Mouse (Mus musculus) embryonic facial prominence, embryonic 11.5 days (tissue): ENCODE results near the gene Cdca5. TPM values are rescaled to one million over a fixed set of nuclear protein-coding genes. Genes with fewer than 3 reads are reported as not detected.
"Not testable (repeated sequence)": the region's sequence is repeated elsewhere in the genome, so short reads cannot be mapped to it uniquely, and the experiment has no call there.

ENCODE experiments used
- ATAC-seq: fragments of 200-750 bp; cut with Nextera tagmentation; replicated peaks from 2 replicates; pipeline ENCODE4 v1.8.0; 2017; ENCODE audit warnings: low read depth; ENCODE audit not compliant: insufficient number of reproducible peaks, low FRiP score, low TSS enrichment
- DNase-seq: peaks from one replicate; pipeline ENCODE4 v3.0.0-alpha.2; 2015; ENCODE audit warnings: low spot score
- H3K27ac ChIP-seq: fragments of 300-500 bp; sonication (generic); replicated peaks from 2 replicates; pipeline ENCODE4 v1.5.1; 2014; ENCODE audit warnings: mild to moderate bottlenecking, low read depth, low read length, control low read depth
- H3K27me3 ChIP-seq: fragments of 300-500 bp; sonication (generic); 2 replicates; pipeline ENCODE4 v1.6.1; 2014; ENCODE audit warnings: mild to moderate bottlenecking, low read length, moderate library complexity, mixed read lengths; ENCODE audit not compliant: control insufficient read depth, insufficient read depth
- H3K36me3 ChIP-seq: fragments of 300-500 bp; sonication (generic); replicated peaks from 2 replicates; pipeline ENCODE4 v1.6.1; 2014; ENCODE audit warnings: low read depth, mild to moderate bottlenecking, low read length, moderate library complexity, mixed read lengths; ENCODE audit not compliant: control insufficient read depth, insufficient read depth
- H3K4me1 ChIP-seq: fragments of 300-500 bp; sonication (generic); 2 replicates; pipeline ENCODE4 v1.6.1; 2014; ENCODE audit warnings: low read length, mixed read lengths; ENCODE audit not compliant: control insufficient read depth, insufficient read depth
- H3K4me2 ChIP-seq: fragments of 300-500 bp; sonication (generic); 2 replicates; pipeline ENCODE4 v1.6.1; 2014; ENCODE audit warnings: low read depth, mild to moderate bottlenecking, control low read depth, low read length, moderate library complexity
- H3K4me3 ChIP-seq: fragments of 300-500 bp; sonication (generic); 2 replicates; pipeline ENCODE4 v1.5.1; 2014; ENCODE audit warnings: low read depth, low read length, control low read depth
- H3K9ac ChIP-seq: fragments of 300-500 bp; sonication (generic); replicated peaks from 2 replicates; pipeline ENCODE4 v1.6.1; 2014; ENCODE audit warnings: mild to moderate bottlenecking, control low read depth, low read length
- H3K9me3 ChIP-seq: fragments of 300-500 bp; sonication (generic); replicated peaks from 2 replicates; pipeline ENCODE4 v1.6.1; 2016; ENCODE audit warnings: mild to moderate bottlenecking, low read length, inconsistent platforms, mixed read lengths; ENCODE audit not compliant: control insufficient read depth
- WGBS: fragments of 180-500 bp; shearing (Covaris S2); extraction: QIAGEN DNeasy Blood & Tissue Kit; methylation state at CpG from one replicate; pipeline ENCODE4 v1.1.7; 2014; 5-methylcytosine and 5-hydroxymethylcytosine counted together
- polyA plus RNA-seq: library from polyadenylated mRNA; unstranded; fragments of >200 nt; fragmentation: Nextera tagmentation; extraction: Ambion mirVana; gene quantifications from 2 replicates; pipeline ENCODE4 v1.2.1, GENCODE M21; 2014

Cdca5 gene
- polyA plus RNA-seq = 59.2 and 65.2 TPM in 2 replicates

DNA sequence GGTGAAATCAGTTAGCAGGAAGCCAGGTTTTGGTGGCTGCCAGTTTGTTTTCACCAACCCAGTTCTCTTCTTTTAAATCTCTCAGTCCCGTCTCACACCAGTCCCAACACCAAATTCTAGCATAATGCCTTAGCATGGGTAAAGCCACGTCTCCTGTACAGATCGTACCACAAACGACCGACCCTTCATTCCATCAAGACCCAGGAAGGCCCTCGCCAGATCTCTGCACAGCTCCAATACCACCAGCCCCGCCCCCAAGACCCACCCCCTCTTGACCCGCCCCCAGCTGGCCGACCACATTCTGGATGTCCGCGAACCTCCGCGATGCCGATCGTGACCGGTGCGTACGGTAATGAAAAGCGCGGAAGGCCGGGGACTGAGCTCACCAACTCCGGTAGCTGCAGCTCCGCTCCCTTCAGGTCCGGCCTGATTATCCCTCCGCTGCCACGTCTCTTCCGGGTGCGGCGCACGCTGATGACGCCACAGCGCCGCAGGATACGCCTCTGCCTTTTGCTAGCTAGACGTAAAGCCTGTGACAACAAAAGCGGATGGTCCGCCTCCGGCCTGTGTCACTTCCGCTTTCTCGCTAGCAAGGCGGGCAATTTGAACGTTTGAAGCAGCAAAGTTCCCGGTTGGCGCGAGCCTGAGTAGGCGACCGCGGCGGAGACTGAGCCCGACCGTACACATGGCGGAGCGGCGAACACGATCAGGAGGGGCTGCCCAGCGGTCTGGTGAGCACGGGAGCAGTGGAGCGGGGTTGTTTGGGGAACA, at the start of gene Cdca5, which contains the start of gene Zfpl1:
Cdca5 (plus strand) TSS at position 506 of the 771 bp plus-strand sequence.
Zfpl1 (minus strand) TSS at position 479 of the 771 bp plus-strand sequence.
- Histone ChIP-seq H3K36me3 (peaks cover 6% of the 10 kb centered on the region), H3K27ac (no peak within 1 kb of the TSS), H3K4me1 (no peaks in the 10 kb centered on the region), H3K9ac (peak within 1 kb of the TSS; percentile 74), H3K4me3 (peak within 1 kb of the TSS; percentile 77), H3K9me3 (no peaks in the 10 kb centered on the region), H3K27me3 (no peaks in the 10 kb centered on the region), H3K4me2 (peak within 1 kb of the TSS; percentile 80)
- DNase-seq (peak; percentile 99), ATAC-seq (peak; percentile 84)
- WGBS = under 1% methylated on average over 58 of the region's 58 CpGs

DNA sequence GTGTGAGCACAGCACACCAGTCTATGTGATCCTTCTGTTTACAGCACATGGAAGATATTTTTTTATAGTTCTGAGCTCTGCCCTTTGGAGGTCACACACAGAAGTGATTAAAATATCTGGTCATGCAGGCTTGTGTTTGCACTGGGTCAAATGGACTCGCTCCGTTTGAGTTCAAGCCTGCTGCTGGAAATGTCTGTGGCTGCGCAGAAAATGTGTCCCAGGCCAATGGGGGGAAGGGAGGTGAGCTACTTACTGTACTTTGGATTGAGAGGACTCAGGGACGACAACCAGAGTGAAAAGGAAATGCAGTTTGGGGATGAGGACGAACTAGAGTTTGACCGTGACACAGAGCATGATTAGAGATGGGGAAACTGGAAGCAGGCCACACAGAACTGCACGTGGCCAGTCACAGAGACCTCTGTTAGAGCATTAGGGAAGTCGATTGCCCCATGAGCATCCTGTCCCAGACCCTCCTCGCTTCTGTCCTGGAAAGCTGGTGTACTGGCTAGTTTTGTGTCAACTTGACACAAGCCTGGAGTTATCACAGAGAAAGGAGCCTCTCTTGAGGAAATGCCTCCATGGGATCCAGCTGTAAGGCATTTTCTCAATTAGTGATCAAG, 48.7 kb upstream of the Cdca5 start:
- Histone ChIP-seq H3K4me3 (no peak overlapping the region), H3K4me1 (no peaks in the 10 kb centered on the region), H3K27ac (no peak overlapping the region), H3K27me3 (no peaks in the 10 kb centered on the region), H3K4me2 (no peak overlapping the region), H3K36me3 (no peaks in the 10 kb centered on the region), H3K9me3 (no peaks in the 10 kb centered on the region), H3K9ac (no peak overlapping the region)
- ATAC-seq = no peak
- WGBS = 75% methylated on average over 9 of the region's 9 CpGs
- no peak for DNase-seq

DNA sequence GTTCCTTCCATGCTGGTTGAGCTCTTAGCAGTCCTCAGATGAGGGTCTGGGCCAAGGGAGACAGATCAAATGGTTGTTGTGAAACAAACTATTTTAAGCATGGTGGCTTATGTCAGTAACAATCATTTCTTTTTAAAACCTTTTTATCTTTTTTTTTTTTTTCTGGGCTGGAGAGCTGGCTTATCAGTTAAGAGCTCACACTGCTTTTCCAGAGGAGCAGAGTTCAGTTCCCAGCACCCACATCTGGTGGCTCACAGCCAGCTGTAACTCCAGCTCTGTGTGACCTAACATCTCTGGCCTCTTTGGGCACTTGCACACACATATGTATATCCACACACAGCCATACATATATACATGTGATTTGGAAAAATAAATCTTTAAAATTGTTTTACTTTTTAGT, 47.1 kb upstream of the Cdca5 start:
- Histone ChIP-seq H3K4me1 (no peaks in the 10 kb centered on the region), H3K4me3 (no peak overlapping the region), H3K9ac (no peak overlapping the region), H3K4me2 (no peak overlapping the region), H3K9me3 (no peaks in the 10 kb centered on the region), H3K27me3 (no peaks in the 10 kb centered on the region), H3K36me3 (no peaks in the 10 kb centered on the region), H3K27ac (no peak overlapping the region)
- ATAC-seq (no peak), DNase-seq (no peak)

DNA sequence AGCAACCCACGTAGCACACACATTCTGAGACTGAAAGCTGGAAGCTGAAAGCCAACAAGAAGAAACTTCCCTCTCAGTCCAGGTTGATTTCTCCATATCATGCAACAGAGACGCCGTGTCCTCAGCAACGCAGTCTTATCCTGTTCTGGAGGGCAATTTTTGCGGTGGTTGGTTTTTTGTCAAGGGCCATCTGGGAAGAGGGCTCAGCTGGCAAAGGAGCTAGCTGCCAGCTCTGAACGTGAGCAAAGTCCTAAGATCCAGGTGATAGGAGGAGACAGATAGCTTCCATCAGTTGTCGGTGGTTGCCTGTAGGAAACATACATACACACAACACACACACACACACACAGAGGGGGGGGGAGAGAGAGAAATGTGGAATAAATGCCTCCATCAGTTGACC, 46.5 kb upstream of the Cdca5 start:
- Histone ChIP-seq H3K36me3 (no peaks in the 10 kb centered on the region), H3K9ac (no peak overlapping the region), H3K27me3 (no peaks in the 10 kb centered on the region), H3K9me3 (no peaks in the 10 kb centered on the region), H3K4me1 (no peaks in the 10 kb centered on the region), H3K27ac (no peak overlapping the region), H3K4me3 (no peak overlapping the region), H3K4me2 (no peak overlapping the region)
- DNase-seq = no peak
- WGBS = 85% methylated on average over 7 of the region's 7 CpGs
- no peak for ATAC-seq

DNA sequence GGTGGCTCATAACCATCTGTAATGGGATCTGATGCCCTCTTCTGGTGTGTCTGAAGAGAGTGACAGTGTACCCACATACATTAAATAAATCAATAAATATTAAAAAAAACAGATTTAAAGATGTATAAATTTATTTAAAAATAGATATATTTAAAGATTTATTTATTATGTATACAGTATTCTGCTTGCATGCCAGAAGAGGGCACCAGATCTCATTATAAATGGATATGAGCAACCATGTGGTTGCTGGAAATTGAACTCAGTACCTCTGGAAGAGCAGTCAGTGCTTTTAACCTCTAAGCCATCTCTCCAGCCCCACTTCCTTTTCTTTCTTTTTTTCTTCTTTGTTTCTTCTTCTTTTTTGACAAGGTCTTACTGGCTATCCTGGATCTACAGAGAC, 44.8 kb upstream of the Cdca5 start:
- ATAC-seq = no peak
- no peak overlapping the region for H3K9ac ChIP-seq
- H3K9me3 ChIP-seq = no peaks in the 10 kb centered on the region
- H3K4me3 ChIP-seq = no peak overlapping the region
- H3K36me3 ChIP-seq = no peaks in the 10 kb centered on the region
- no peak for DNase-seq
- H3K27me3 ChIP-seq = no peaks in the 10 kb centered on the region
- no peak overlapping the region for H3K4me2 ChIP-seq
- no peak overlapping the region for H3K27ac ChIP-seq
- no peaks in the 10 kb centered on the region for H3K4me1 ChIP-seq

DNA sequence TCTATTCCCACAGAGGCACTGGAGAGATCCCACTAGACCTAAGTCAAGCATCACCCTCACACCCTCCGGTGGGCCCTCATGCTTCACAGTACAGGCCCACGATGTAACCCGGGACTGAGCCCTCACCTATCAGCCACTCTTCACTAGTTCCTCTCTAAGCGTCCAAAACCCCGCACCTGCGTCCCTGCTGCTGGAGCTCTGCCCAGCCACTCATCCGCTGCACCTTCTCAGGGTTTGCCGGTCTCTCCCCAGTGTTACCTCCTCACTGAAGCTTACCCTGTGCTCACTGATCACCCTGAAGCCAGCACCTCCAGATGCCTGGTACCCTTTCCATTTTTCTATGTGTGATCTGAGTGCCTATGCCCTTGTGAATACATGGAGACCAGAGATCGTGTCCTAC, 42.5 kb upstream of the Cdca5 start:
- no peak overlapping the region for H3K27ac ChIP-seq
- WGBS = 83% methylated on average over 9 of the region's 9 CpGs
- DNase-seq = no peak

DNA sequence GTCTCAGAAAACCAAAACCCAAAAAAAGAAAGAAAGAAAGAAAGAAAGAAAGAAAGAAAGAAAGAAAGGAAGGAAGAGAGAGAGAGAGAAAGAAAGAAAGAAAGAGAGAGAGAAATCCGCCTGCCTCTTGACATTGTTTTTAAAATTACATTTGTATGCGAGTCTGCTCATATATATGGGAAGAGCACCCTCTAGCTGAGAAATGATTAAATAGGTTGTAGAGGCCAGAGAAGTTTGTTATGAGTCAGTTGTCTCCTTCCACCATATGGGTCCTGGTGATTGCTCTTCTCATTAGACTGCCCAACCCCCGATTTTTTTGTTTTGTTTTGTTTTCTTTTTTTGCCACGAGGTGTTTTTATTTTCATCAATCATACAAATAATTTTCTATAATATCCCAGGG, 40.7 kb upstream of the Cdca5 start:
- not testable (repeated sequence) for H3K4me3 ChIP-seq, H3K4me2 ChIP-seq, H3K27ac ChIP-seq, ATAC-seq, H3K4me1 ChIP-seq, H3K27me3 ChIP-seq, H3K9ac ChIP-seq, H3K36me3 ChIP-seq, H3K9me3 ChIP-seq
- peak; percentile 47 for DNase-seq
- WGBS = 71% methylated on average over 4 of the region's 4 CpGs

More for the DNA sequence above, 42.5 kb upstream of the Cdca5 start:
- ATAC-seq = no peak
- Histone ChIP-seq H3K4me3 (no peak overlapping the region), H3K27me3 (no peaks in the 10 kb centered on the region), H3K4me2 (no peak overlapping the region), H3K4me1 (no peaks in the 10 kb centered on the region), H3K9me3 (no peaks in the 10 kb centered on the region), H3K36me3 (no peaks in the 10 kb centered on the region), H3K9ac (no peak overlapping the region)
